Mouse (Mus musculus) CH12.LX (cell line): ENCODE measurements around the gene 4921539E11Rik.

Source experiments
- CTCF ChIP-seq, 2 experiments: IDR thresholded peaks in 1 of 2; conservative IDR thresholded peaks in 1 of 2; 2 replicates each; pipeline ENCODE4 v1.5.1; 2011 to 2012; ENCODE audit warnings: low read depth in 2 of 2, low read length in 2 of 2, improper control_type of control experiment in 1 of 2, inconsistent platforms in 1 of 2, mild to moderate bottlenecking in 1 of 2, moderate library complexity in 1 of 2
- EP300 ChIP-seq: IDR thresholded peaks from 2 replicates; pipeline ENCODE4 v1.6.1; 2011; ENCODE audit warnings: low read length, improper control_type of control experiment
- HCFC1 ChIP-seq: IDR thresholded peaks from 2 replicates; pipeline ENCODE4 v1.6.1; 2012; ENCODE audit warnings: low read depth, mild to moderate bottlenecking, inconsistent platforms, low read length, improper control_type of control experiment
- MAFK ChIP-seq: IDR thresholded peaks from 2 replicates; pipeline ENCODE4 v1.6.1; 2011; ENCODE audit warnings: low read length, improper control_type of control experiment; ENCODE audit not compliant: insufficient replicate concordance
- NELFE ChIP-seq: IDR thresholded peaks from 2 replicates; pipeline ENCODE4 v1.6.1; 2011; ENCODE audit warnings: low read depth, low read length, improper control_type of control experiment
- NRF1 ChIP-seq: IDR thresholded peaks from 2 replicates; pipeline ENCODE4 v1.6.1; 2014; ENCODE audit warnings: low read depth, mild to moderate bottlenecking, inconsistent platforms, low read length, improper control_type of control experiment, moderate library complexity
- PAX5 ChIP-seq: IDR thresholded peaks from 2 replicates; pipeline ENCODE4 v1.6.1; 2012; ENCODE audit warnings: low read length, inconsistent platforms, mixed read lengths
- POLR2A ChIP-seq: IDR thresholded peaks from 2 replicates; pipeline ENCODE4 v1.6.1; 2011; ENCODE audit warnings: low read depth, mild to moderate bottlenecking, improper control_type of control experiment, low read length
- RAD21 ChIP-seq: IDR thresholded peaks from 2 replicates; pipeline ENCODE4 v1.6.1; 2011; ENCODE audit warnings: low read depth, mild to moderate bottlenecking, low read length, improper control_type of control experiment, moderate library complexity
- SIN3A ChIP-seq: IDR thresholded peaks from 2 replicates; pipeline ENCODE4 v1.6.1; 2012; ENCODE audit warnings: low read length, improper control_type of control experiment, inconsistent platforms
- USF2 ChIP-seq: conservative IDR thresholded peaks from 2 replicates; pipeline ENCODE4 v1.6.1; 2011; ENCODE audit warnings: low read depth, low read length, improper control_type of control experiment
- ZC3H11A ChIP-seq: IDR thresholded peaks from 2 replicates; pipeline ENCODE4 v1.6.1; 2012; ENCODE audit warnings: low read depth, mild to moderate bottlenecking, inconsistent platforms, low read length, improper control_type of control experiment

GRCm38 (mm10) chr4:103197401-103197800, 93.3 kb downstream of the 4921539E11Rik start:
- no peak for TF ChIP-seq MAFK
- no peak for TF ChIP-seq HCFC1
- no peak for TF ChIP-seq NELFE
- TF ChIP-seq PAX5 = no peak
- no peak for TF ChIP-seq POLR2A
- TF ChIP-seq EP300 = no peak
- no peak for TF ChIP-seq CTCF (conservative IDR thresholded peaks at IDR 0.05 in 1 of 2, IDR thresholded peaks at IDR 0.05 in 1 of 2; ENCODE audit: low read depth in 2 of 2, low read length in 2 of 2)
- no peak for TF ChIP-seq RAD21
- TF ChIP-seq SIN3A = no peak
- no peak for TF ChIP-seq USF2
- TF ChIP-seq NRF1 = no peak
- no peak for TF ChIP-seq ZC3H11A
